Mouse (Mus musculus): ENCODE measurements around the gene Apod. TPM values are rescaled to one million over a fixed set of nuclear protein-coding genes. Genes with fewer than 3 reads are reported as not detected.

The Apod gene
- total RNA-seq, 2 experiments from 2014 or later, result 0.33 TPM

DNA sequence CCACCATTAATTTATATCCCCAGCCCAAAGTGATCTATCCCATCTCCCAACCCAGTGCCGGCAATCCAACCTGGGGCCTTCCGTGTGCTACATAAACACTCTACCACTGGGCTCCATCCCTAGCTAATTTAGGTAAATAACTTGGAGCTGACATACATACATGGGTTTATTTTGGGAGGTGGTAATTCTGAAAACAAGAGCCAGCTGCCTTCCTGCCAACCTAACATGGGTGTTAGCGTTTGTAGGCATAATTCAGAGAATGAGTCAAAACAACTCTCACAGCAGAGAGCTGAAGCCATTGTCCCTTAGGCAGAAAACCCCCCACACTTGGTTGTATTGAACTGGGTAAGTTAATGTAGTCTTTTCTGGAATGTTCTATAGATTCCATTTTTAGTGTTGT, 26.9 kb downstream of the Apod start:
- ATAC-seq (ENCODE audit: poor library complexity, severe bottlenecking), result no peak

- ATAC-seq (ENCODE audit: poor library complexity, severe bottlenecking), result no peak
These were observed 27.7 kb downstream of the Apod start for GRCm38 (mm10) chr16:31286801-31287488.

DNA sequence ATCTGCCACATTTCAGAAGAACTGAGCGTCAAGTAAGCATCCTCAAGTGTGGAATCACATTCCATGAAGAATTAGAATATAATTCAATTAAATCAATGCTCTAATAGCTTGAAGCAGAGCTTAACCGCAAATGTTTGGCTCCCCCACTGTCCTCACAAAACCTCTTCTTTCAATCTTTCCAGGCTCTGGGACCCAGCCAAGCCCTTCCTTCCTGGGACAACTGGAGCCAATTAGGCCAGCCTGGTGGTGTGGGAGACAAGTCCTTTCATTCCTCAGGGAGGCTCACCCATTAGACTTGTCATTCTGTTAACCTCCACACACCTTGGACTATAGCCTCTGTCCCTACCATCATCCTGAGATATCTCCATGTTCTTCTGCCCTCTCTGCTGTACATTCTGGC, 32.6 kb downstream of the Apod start:
- no peak for ATAC-seq (ENCODE audit: poor library complexity, severe bottlenecking)

- no peak for ATAC-seq (ENCODE audit: poor library complexity, severe bottlenecking)
These were observed 34.4 kb downstream of the Apod start for GRCm38 (mm10) chr16:31280176-31280575.

GRCm38 (mm10) chr16:31278581-31278980, 36.0 kb downstream of the Apod start:
- ATAC-seq (ENCODE audit: poor library complexity, severe bottlenecking), result no peak

- ATAC-seq (ENCODE audit: poor library complexity, severe bottlenecking), result no peak
These were observed 36.5 kb downstream of the Apod start for GRCm38 (mm10) chr16:31278081-31278480.

DNA sequence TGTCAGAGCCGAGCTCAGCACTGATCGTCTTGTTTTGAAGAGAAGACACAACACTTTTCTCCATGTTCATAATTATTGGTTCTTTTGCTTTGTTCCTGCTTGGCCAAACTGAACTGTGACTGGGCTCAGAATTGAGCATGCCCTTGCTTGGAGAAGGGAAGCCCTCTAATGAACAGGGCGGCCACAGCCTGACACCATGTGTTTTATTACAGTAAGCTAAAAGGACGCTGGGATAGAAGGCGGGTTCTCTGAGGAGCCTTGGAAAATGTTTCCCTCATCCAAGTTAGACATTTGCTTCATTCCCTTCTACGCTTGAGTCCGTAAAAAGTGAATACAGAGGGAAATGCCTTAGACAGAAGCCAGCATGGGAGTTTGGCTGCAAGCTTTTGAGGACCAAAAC, 37.6 kb downstream of the Apod start:
- no peak for ATAC-seq (ENCODE audit: poor library complexity, severe bottlenecking)

- ATAC-seq (ENCODE audit: poor library complexity, severe bottlenecking), result no peak
These were observed 38.1 kb downstream of the Apod start for GRCm38 (mm10) chr16:31276539-31276938.

- ATAC-seq (ENCODE audit: poor library complexity, severe bottlenecking), result peak; percentile 98
These were observed 39.7 kb downstream of the Apod start, which contains the start of gene Ppp1r2 for GRCm38 (mm10) chr16:31274674-31275460. TSS of gene Ppp1r2 (minus strand) at chr16:31275277.

- ATAC-seq (ENCODE audit: poor library complexity, severe bottlenecking), result no peak
These were observed 40.5 kb downstream of the Apod start for GRCm38 (mm10) chr16:31274084-31274483.

- ATAC-seq (ENCODE audit: poor library complexity, severe bottlenecking), result no peak
These were observed 47.9 kb downstream of the Apod start for GRCm38 (mm10) chr16:31266692-31267091.

DNA sequence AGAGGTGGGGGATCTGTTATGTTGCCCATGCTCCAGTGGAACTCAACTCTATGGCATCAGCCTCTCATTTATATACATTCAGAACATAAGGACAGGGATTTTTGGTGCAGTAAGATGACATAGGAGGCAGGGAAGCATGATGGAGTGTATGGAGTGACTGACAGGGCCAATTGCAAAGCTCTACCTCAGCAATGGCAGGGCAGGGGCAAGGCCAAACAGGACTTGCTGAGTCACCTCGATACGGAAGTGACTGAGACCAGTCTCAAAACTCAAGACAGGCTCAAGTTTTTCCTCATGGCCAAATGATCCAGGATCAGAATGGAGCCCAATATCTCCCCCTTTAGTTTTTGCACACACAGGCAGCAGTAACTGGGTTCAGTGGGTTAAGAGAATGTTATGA, 58.5 kb downstream of the Apod start:
- ATAC-seq (ENCODE audit: poor library complexity, severe bottlenecking), result no peak; the same call in 1 of the 2 replicates

- ATAC-seq (ENCODE audit: poor library complexity, severe bottlenecking), result no peak
These were observed 58.9 kb downstream of the Apod start for GRCm38 (mm10) chr16:31255685-31256084.

DNA sequence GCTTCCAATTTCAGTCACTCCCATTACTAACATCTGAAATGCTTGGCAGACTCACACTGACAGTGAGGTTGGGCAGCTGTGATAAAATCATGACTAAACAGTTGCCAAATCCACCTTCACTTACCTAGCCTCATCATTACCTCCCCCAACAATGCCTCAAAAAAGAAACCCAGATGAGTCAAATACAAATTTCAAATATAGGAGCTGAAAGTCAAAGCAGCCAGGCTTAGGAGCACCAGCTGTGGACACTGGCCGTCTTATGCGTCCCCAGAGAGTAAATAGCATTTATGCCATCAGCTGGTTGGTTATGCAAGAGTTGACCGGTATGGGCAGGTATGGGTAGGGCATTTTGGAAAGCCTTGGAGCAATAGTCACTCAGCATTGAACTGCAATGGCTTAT, 65.2 kb downstream of the Apod start:
- no peak for ATAC-seq (ENCODE audit: poor library complexity, severe bottlenecking)

GRCm38 (mm10) chr16:31248717-31249116, 65.9 kb downstream of the Apod start:
- ATAC-seq (ENCODE audit: poor library complexity, severe bottlenecking), result no peak

GRCm38 (mm10) chr16:31247442-31247841, 67.2 kb downstream of the Apod start:
- no peak for ATAC-seq (ENCODE audit: poor library complexity, severe bottlenecking)

Other genes with a start within 250 kb of the Apod start
- gene Xxylt1, start 233.4 kb downstream of the Apod start, total RNA-seq (2015), result 8.1 and 9.8 TPM in 2 replicates
- gene Xxylt1, start 233.4 kb downstream of the Apod start, total RNA-seq (2017), result 4.6 and 5.1 TPM in 2 replicates
- 60.7 and 61.6 TPM in 2 replicates for gene Acap2, start 113.6 kb downstream of the Apod start, total RNA-seq (2015)
- gene Acap2, start 113.6 kb downstream of the Apod start, total RNA-seq (2017), result 90.0 and 98.9 TPM in 2 replicates
- 85.4 and 90.2 TPM in 2 replicates for gene Ppp1r2, start 39.5 kb downstream of the Apod start, total RNA-seq (2015)
- 58.6 and 59.5 TPM in 2 replicates for gene Ppp1r2, start 39.5 kb downstream of the Apod start, total RNA-seq (2017)
- 0.16 and 0.56 TPM in 2 replicates for gene Bdh1, start 107.5 kb upstream of the Apod start, total RNA-seq (2015)
- gene Bdh1, start 107.5 kb upstream of the Apod start, total RNA-seq (2017), result 1.5 and 3.2 TPM in 2 replicates

Measured in megakaryocyte, adult 5-6 weeks (primary cell).